Mouse (Mus musculus) stomach, embryonic 16.5 days (tissue): ENCODE measurements around the gene Rtn1. TPM values are rescaled to one million over a fixed set of nuclear protein-coding genes. Genes with fewer than 3 reads are reported as not detected.

ENCODE experiments used
- ATAC-seq: fragments of 200-750 bp; cut with Nextera tagmentation; 2 replicates; pipeline ENCODE4 v1.8.0; 2017; ENCODE audit warnings: moderate number of reproducible peaks, moderate TSS enrichment; ENCODE audit not compliant: insufficient read depth, low FRiP score
- H3K27ac ChIP-seq: fragments of 300-500 bp; sonication (generic); 2 replicates; pipeline ENCODE4 v1.5.1; 2014; ENCODE audit warnings: low read length
- H3K27me3 ChIP-seq: fragments of 300-500 bp; sonication (generic); 2 replicates; pipeline ENCODE4 v1.6.1; 2014; ENCODE audit warnings: low read length, control low read depth, mixed read lengths; ENCODE audit not compliant: control insufficient read depth, insufficient read depth
- H3K36me3 ChIP-seq: fragments of 300-500 bp; sonication (generic); 2 replicates; pipeline ENCODE4 v1.6.1; 2014; ENCODE audit warnings: low read length; ENCODE audit not compliant: control insufficient read depth, insufficient read depth
- H3K4me1 ChIP-seq: fragments of 300-500 bp; sonication (generic); 2 replicates; pipeline ENCODE4 v1.6.1; 2014; ENCODE audit warnings: low read length, control low read depth, mixed read lengths; ENCODE audit not compliant: control insufficient read depth, insufficient read depth
- H3K4me2 ChIP-seq: fragments of 300-500 bp; sonication (generic); 2 replicates; pipeline ENCODE4 v1.6.1; 2014; ENCODE audit warnings: low read depth, low read length, mixed read lengths
- H3K4me3 ChIP-seq: fragments of 300-500 bp; sonication (generic); replicated peaks from 2 replicates; pipeline ENCODE4 v1.5.1; 2014; ENCODE audit warnings: mild to moderate bottlenecking, low read length
- H3K9ac ChIP-seq: fragments of 300-500 bp; sonication (generic); 2 replicates; pipeline ENCODE4 v1.6.1; 2014; ENCODE audit warnings: low read length
- H3K9me3 ChIP-seq: fragments of 300-500 bp; sonication (generic); replicated peaks from 2 replicates; pipeline ENCODE4 v1.6.1; 2016; ENCODE audit warnings: low read length, control low read depth; ENCODE audit not compliant: control insufficient read depth
- WGBS: fragments of 180-500 bp; shearing (Covaris S2); extraction: QIAGEN DNeasy Blood & Tissue Kit; methylation state at CpG from one replicate; pipeline ENCODE4 v1.1.7; 2014; 5-methylcytosine and 5-hydroxymethylcytosine counted together
- polyA plus RNA-seq: library from polyadenylated mRNA; unstranded; fragments of >200 nt; fragmentation: Nextera tagmentation; extraction: Ambion mirVana; gene quantifications from 2 replicates; pipeline ENCODE4 v1.2.1, GENCODE M21; 2015

Gene Rtn1
- polyA plus RNA-seq, 1 experiment from 2014 or later: 59.8 TPM

- Histone ChIP-seq H3K9ac (no peak overlapping the region), H3K9me3 (no peaks in the 10 kb centered on the region), H3K27me3 (peaks cover 24% of the 10 kb centered on the region), H3K36me3 (no peaks in the 10 kb centered on the region), H3K27ac (no peak overlapping the region), H3K4me1 (no peaks in the 10 kb centered on the region), H3K4me2 (no peak overlapping the region), H3K4me3 (no peak overlapping the region)
- no peak for ATAC-seq
- WGBS: 80% methylated on average over 19 of the region's 19 CpGs
These were observed 175.7 kb downstream of the Rtn1 start for GRCm38 (mm10) chr12:72232826-72233790.

DNA sequence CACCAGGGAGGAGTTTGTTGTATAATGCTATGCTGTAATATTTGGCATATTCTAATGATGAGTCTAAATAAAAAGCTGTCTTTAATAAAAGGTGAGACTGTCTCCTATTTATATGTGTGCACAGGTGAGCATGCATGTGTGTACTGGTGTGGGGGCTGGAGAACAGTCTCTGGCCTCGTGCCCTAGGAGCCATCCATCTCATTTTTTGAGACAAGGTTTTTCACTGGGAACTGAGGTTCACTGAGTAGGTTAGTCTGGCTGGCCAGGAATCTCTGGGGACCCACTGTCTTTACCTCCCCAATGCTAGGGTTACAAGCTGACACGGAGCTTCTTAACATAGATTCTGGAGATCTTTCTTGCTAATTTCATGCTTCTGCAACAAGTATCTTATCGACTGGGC is 176.7 kb downstream of the Rtn1 start:
- H3K9ac ChIP-seq: no peak overlapping the region
- no peaks in the 10 kb centered on the region for H3K36me3 ChIP-seq
- no peak overlapping the region for H3K4me2 ChIP-seq
- no peak overlapping the region for H3K27ac ChIP-seq
- H3K9me3 ChIP-seq: no peaks in the 10 kb centered on the region
- ATAC-seq: no peak
- WGBS: 81% methylated on average over 3 of the region's 3 CpGs
- H3K4me1 ChIP-seq: no peaks in the 10 kb centered on the region
- H3K4me3 ChIP-seq: no peak overlapping the region
- peaks cover 17% of the 10 kb centered on the region; the same call in 1 of the 2 replicates for H3K27me3 ChIP-seq

DNA sequence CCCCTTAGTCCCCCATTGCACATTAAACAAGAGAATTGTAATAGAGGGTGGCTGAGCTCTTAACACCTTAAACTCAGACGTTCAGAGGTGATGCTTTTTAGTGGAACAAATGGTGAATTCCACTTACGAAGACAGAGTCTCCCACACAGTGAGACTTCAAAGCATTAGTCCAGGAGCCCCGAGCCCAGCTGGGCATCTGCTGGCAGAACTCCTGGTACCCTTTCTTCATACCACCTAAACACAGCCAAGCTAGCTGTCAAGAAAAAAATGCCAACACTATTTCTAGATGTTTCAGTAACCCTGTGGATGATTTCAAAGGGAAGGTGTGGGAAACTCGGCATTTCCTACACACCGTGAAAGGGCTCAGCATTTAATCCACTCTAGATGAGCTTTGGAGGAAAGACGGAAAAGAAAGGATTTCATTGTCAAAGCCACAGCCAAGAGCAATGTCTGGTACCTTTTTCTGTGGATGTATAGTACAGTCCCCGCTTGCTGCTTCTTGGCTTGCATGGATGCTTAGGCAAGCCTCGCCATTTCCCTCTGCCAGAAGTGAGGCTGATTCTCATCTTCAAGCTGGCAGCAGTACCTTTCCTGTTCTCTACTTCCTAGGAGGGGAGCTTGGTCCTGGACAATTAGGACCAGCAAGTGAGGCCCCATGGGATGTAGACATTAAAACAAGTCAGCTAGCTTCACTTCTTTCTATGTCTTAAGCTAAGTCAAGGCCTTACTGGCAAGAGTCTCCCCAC is 179.2 kb downstream of the Rtn1 start:
- Histone ChIP-seq H3K27ac (no peak overlapping the region), H3K4me3 (no peak overlapping the region), H3K4me1 (no peaks in the 10 kb centered on the region), H3K36me3 (no peaks in the 10 kb centered on the region), H3K9me3 (no peaks in the 10 kb centered on the region), H3K9ac (no peak overlapping the region), H3K4me2 (no peak overlapping the region), H3K27me3 (no peaks in the 10 kb centered on the region)
- 71% methylated on average over 8 of the region's 8 CpGs for WGBS
- no peak for ATAC-seq

DNA sequence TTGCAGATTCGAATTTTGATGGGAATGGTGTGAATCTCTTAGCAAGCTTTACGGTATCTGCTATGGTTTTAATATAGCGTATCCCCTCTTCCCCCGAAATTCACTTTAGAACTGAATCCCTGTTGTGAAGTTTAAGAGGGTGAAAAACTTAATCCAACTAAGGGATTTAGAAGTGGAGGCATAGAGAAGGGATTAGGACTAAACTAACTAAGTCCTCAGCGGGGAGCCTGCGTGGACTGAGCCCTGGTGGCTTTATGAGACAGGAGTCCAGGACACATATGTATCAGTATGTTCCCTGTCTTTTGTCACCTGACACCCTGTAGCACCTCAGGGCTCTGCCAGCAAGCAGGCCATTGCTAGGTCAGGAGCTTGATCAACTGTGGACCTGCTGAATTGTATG is 181.1 kb downstream of the Rtn1 start:
- no peaks in the 10 kb centered on the region for H3K36me3 ChIP-seq
- no peak overlapping the region for H3K9ac ChIP-seq
- no peak overlapping the region for H3K4me2 ChIP-seq
- H3K4me3 ChIP-seq: no peak overlapping the region
- ATAC-seq: no peak
- H3K27ac ChIP-seq: no peak overlapping the region
- 87% methylated on average over 6 of the region's 6 CpGs for WGBS
- H3K4me1 ChIP-seq: no peaks in the 10 kb centered on the region
- no peaks in the 10 kb centered on the region for H3K27me3 ChIP-seq
- H3K9me3 ChIP-seq: no peaks in the 10 kb centered on the region

DNA sequence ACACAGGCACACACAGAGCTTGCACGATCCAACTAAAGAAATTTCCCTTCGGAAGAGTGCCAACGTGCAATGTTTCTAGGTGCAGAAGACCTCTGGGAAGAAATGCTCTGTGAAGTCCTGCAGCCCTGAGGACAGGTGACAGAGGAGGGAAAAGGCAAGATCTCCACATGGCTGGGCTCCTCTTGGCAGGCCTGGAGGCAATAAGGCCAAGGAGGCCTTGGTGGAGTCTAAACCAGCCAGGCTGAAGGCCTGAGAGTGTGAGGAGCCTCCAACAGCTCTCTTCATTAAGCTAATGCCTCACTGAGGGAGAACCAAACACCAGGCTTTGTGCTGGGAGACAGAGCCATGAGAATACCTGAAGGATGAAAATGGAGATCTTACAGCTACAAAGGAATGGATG is 183.5 kb downstream of the Rtn1 start:
- ATAC-seq: no peak
- no peak overlapping the region for H3K4me2 ChIP-seq
- no peak overlapping the region for H3K9ac ChIP-seq
- H3K4me3 ChIP-seq: no peak overlapping the region
- no peak overlapping the region for H3K27ac ChIP-seq
- WGBS: 93% methylated on average over 3 of the region's 3 CpGs
- H3K27me3 ChIP-seq: no peaks in the 10 kb centered on the region
- H3K9me3 ChIP-seq: no peaks in the 10 kb centered on the region
- H3K4me1 ChIP-seq: no peaks in the 10 kb centered on the region
- no peaks in the 10 kb centered on the region for H3K36me3 ChIP-seq

- Histone ChIP-seq H3K27me3 (no peaks in the 10 kb centered on the region), H3K36me3 (no peaks in the 10 kb centered on the region), H3K4me1 (no peaks in the 10 kb centered on the region), H3K9ac (no peak overlapping the region), H3K9me3 (no peaks in the 10 kb centered on the region), H3K4me3 (no peak overlapping the region), H3K4me2 (no peak overlapping the region), H3K27ac (no peak overlapping the region)
- ATAC-seq: no peak
- 87% methylated on average over 16 of the region's 16 CpGs for WGBS
These were observed 185.2 kb downstream of the Rtn1 start for GRCm38 (mm10) chr12:72223557-72224102.

DNA sequence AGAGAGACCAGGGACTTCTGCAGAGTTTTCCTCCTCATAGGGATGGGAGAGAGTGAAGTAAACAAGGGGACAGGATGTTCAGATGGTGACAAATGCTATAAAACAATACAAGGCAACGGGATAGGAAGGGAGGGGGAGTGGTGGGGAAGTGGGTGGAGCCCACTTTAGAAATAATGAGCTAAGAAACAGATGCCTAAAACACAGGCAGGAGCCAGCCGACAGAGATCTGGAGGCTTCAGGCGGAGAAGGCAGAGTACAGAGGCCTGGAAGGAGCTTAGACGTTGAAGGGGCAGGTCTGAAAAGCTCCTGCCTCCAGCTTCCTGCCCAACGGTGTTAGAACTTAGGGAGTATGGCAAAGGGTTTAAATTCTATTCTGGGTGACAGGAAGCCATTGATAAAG is 195.3 kb downstream of the Rtn1 start:
- Histone ChIP-seq H3K27ac (no peak overlapping the region), H3K4me2 (no peak overlapping the region), H3K9me3 (no peaks in the 10 kb centered on the region), H3K36me3 (no peaks in the 10 kb centered on the region), H3K4me1 (no peaks in the 10 kb centered on the region), H3K27me3 (no peaks in the 10 kb centered on the region), H3K9ac (no peak overlapping the region), H3K4me3 (no peak overlapping the region)
- no peak for ATAC-seq
- WGBS: 33% methylated on average over 5 of the region's 5 CpGs

DNA sequence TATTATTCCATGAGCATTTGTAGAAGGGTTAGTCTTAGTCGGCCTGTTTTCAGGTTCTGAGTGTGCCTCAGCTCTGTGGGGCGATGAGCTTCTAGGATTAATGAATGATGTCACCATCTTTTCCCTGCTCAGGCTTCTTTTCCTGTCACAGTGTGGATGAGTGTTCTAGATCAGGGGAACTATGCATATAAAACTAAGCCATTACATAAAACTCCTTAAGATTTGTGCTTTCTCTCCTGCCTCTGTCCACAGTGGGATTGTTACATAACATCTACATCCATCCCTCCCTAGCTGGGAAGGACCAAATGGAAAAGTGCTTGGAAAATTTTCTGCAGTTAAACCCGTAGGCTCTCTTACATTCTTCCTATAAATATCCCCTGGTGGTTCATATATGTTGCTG is 208.0 kb downstream of the Rtn1 start:
- ATAC-seq: no peak
- no peak overlapping the region for H3K27ac ChIP-seq
- no peaks in the 10 kb centered on the region for H3K9me3 ChIP-seq
- H3K36me3 ChIP-seq: no peaks in the 10 kb centered on the region
- H3K27me3 ChIP-seq: no peaks in the 10 kb centered on the region
- 89% methylated on average over 3 of the region's 3 CpGs for WGBS
- no peak overlapping the region for H3K4me2 ChIP-seq
- H3K9ac ChIP-seq: no peak overlapping the region
- no peak overlapping the region for H3K4me3 ChIP-seq
- no peaks in the 10 kb centered on the region for H3K4me1 ChIP-seq

DNA sequence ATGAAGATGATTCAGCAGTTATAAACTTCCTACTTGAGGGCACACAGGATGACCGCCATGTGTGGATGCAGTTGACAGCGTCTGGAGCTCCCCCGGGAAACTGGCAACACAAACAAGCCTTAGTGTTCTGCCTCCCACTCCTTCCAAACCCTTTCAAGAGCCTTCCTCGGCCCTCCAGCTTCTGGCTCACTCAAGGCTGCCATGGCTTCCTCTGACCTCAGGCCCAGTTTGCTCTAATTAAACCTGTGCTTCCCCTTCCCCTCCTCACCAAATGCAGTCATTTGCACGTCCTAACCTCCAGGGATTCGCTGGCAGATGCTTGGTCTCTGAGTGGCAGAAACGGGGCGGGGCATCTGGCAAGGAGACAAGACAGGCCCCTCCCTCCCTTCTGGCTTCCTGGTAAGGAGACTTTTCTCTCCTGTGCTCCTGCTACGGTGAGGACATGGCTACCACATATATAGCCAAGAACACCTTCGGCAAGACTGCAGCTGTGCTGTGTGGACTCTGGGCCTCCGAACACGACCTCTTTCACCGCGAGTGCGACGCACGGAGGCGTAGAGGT is 210.8 kb downstream of the Rtn1 start:
- Histone ChIP-seq H3K27me3 (no peaks in the 10 kb centered on the region), H3K9ac (no peak overlapping the region), H3K36me3 (no peaks in the 10 kb centered on the region), H3K27ac (no peak overlapping the region), H3K9me3 (no peaks in the 10 kb centered on the region), H3K4me2 (peak overlapping the region; percentile 28), H3K4me3 (no peak overlapping the region), H3K4me1 (no peaks in the 10 kb centered on the region)
- 49% methylated on average over 18 of the region's 18 CpGs for WGBS
- ATAC-seq: no peak
